Mouse (Mus musculus) layer of hippocampus, postnatal 10 days (tissue): ENCODE data around the gene Olfr434. TPM values are rescaled to one million over a fixed set of nuclear protein-coding genes. Genes with fewer than 3 reads are reported as not detected.
A peak's percentile ranks its signal among the peaks of the same experiment; 100 is the strongest.
"Not testable (repeated sequence)": the region's sequence is repeated elsewhere in the genome, so short reads cannot be mapped to it uniquely, and the experiment has no call there.

Experiments used
- DNase-seq, 2 experiments: peaks; one replicate each; pipeline ENCODE4 v3.0.0; 2021; ENCODE audit warnings: low spot score in 2 of 2
- long read RNA-seq: library from polyadenylated mRNA; stranded (forward); transcript quantifications from one replicate; pipeline ENCODE4 v2.0.0, GENCODE M21; 2023
- total RNA-seq, 2 experiments: library from RNA; stranded (reverse); gene quantifications; 2 replicates each; pipeline ENCODE4 v1.2.3; 2021

The Olfr434 gene
- total RNA-seq = not detected
- long read RNA-seq = 0 reads

- DNase-seq = not testable (repeated sequence)
Measured at GRCm38 (mm10) chr6:43212873-43213272, at the start of gene Olfr434. Gene Olfr434, plus strand, starts transcription at chr6:43213021.

- peak in 1 of 2 experiments; percentile 31 for DNase-seq
Measured at GRCm38 (mm10) chr6:43167246-43167645, 45.6 kb upstream of the Olfr434 start.

- no peak for DNase-seq
Measured at GRCm38 (mm10) chr6:43171840-43172239, 41.0 kb upstream of the Olfr434 start, which contains the start of gene Olfr13. Gene Olfr13, plus strand, starts transcription at chr6:43172140.

GRCm38 (mm10) chr6:43178129-43178528 is 34.7 kb upstream of the Olfr434 start:
- no peak for DNase-seq

- DNase-seq = peak in 1 of 2 experiments; percentile 26
Measured at GRCm38 (mm10) chr6:43178584-43179501, 34.0 kb upstream of the Olfr434 start.

- no peak for DNase-seq
Measured at GRCm38 (mm10) chr6:43190986-43191385, 21.8 kb upstream of the Olfr434 start.

GRCm38 (mm10) chr6:43196781-43197180 is 16.0 kb upstream of the Olfr434 start, which contains the start of gene Olfr435:
Gene Olfr435, plus strand, starts transcription at chr6:43197146.
- no peak for DNase-seq

GRCm38 (mm10) chr6:43198094-43198493 is 14.7 kb upstream of the Olfr434 start:
- no peak for DNase-seq

- no peak for DNase-seq
Measured at GRCm38 (mm10) chr6:43202786-43203185, 10.0 kb upstream of the Olfr434 start.

- DNase-seq = no peak
Measured at GRCm38 (mm10) chr6:43205355-43205754, 7.5 kb upstream of the Olfr434 start.

GRCm38 (mm10) chr6:43231255-43231654 is 18.4 kb downstream of the Olfr434 start, which contains the start of gene Olfr47:
Gene Olfr47, plus strand, starts transcription at chr6:43231529.
- DNase-seq = not testable (repeated sequence)

- DNase-seq = no peak
Measured at GRCm38 (mm10) chr6:43242061-43242460, 29.2 kb downstream of the Olfr434 start.

GRCm38 (mm10) chr6:43247396-43247795 is 34.6 kb downstream of the Olfr434 start:
- no peak for DNase-seq

GRCm38 (mm10) chr6:43252994-43253393 is 40.2 kb downstream of the Olfr434 start:
- no peak for DNase-seq

GRCm38 (mm10) chr6:43254193-43254926 is 41.5 kb downstream of the Olfr434 start:
- no peak for DNase-seq

GRCm38 (mm10) chr6:43260756-43261155 is 47.9 kb downstream of the Olfr434 start:
- no peak for DNase-seq

GRCm38 (mm10) chr6:43265363-43266041 is 52.7 kb downstream of the Olfr434 start, which contains the start of gene Arhgef5:
Gene Arhgef5, plus strand, starts transcription at chr6:43265582.
- peak in 1 of 2 experiments; percentile 21 for DNase-seq

GRCm38 (mm10) chr6:43266356-43266755 is 53.5 kb downstream of the Olfr434 start:
- DNase-seq = no peak
